Mouse (Mus musculus): ENCODE results near the gene Cyb5d1.

GRCm38 (mm10) chr11:69405397-69406200 is 10.2 kb upstream of the Cyb5d1 start:
- TF ChIP-seq CTCF (IDR thresholded peaks at IDR 0.05; ENCODE audit: control insufficient read depth, insufficient read depth, low read length) (no peak), POLR2A (IDR thresholded peaks at IDR 0.05; ENCODE audit: borderline replicate concordance, control insufficient read depth, low read depth, low read length) (no peak)

All from bone marrow, adult 2 months (tissue).